Mouse (Mus musculus): ENCODE results near the gene Ripply3. TPM values are rescaled to one million over a fixed set of nuclear protein-coding genes. Genes with fewer than 3 reads are reported as not detected.

Ripply3 gene
- polyA plus RNA-seq, 1 experiment from 2014 or later: 5.5 TPM

DNA sequence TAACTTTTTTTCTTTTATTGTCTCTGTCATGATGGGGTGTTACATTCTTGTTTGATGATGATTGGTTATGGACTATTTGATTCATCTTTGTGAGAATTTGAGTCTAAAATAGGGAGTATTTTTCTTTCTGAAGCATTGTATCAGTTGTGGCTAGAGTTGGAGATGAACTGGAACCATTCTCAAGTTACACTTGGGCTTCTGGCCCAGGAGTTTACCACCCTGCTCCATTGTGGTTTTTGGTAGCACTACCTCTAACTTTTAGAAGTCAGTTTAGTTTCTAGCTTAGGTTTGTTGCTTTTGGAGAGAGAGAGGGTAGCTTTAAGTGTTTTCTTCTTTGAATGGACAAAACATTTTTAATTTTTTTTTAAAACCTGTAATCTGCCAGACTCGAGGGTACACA, 51.2 kb downstream of the Ripply3 start:
- WGBS: 45% methylated on average over 1 of the region's 1 CpGs
- Histone ChIP-seq H3K9me3 (ENCODE audit: control insufficient read depth, low read length) (no peaks in the 10 kb centered on the region), H3K4me1 (ENCODE audit: control insufficient read depth in 2 of 2, insufficient read depth in 2 of 2, low read length in 2 of 2) (peaks cover 4 to 27% of the 10 kb centered on the region in 2 experiments; a peak in 3 of 4 replicates), H3K9ac (ENCODE audit: low read length) (no peak overlapping the region), H3K27me3 (ENCODE audit: control insufficient read depth, insufficient read depth, low read length) (no peaks in the 10 kb centered on the region), H3K36me3 (ENCODE audit: control insufficient read depth, insufficient read depth, low read length) (no peaks in the 10 kb centered on the region), H3K27ac (replicated peaks in 1 of 2; ENCODE audit: control insufficient read depth in 1 of 2, insufficient read depth in 1 of 2, low read depth in 2 of 2, low read length in 2 of 2) (no peak overlapping the region), H3K4me3 (ENCODE audit: control insufficient read depth in 1 of 2, insufficient read depth in 1 of 2, low read depth in 1 of 2, low read length in 2 of 2) (no peak overlapping the region), H3K4me2 (ENCODE audit: low read length) (no peak overlapping the region)
- ATAC-seq (ENCODE audit: insufficient number of reproducible peaks, insufficient read depth, low FRiP score, low read depth): no peak

DNA sequence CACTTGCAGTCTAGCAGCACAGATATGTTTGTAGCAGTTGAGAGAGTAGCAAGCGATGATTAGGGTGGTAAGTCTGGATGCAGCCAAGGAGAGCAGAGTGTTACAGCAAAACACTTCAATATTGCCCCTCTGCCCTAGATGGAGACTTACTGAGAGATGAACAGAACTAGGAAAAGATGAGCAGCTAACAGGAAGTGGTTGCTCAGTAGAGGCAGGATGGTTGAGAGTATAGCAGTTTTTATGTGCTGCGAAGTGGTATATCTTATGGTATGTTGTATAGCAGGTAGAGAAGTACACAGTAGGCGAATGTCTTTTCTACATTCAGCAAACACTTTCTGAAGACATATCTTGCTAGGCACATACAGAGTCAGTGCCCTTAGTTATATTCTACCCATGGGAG, 55.1 kb downstream of the Ripply3 start:
- 92% methylated on average over 3 of the region's 3 CpGs for WGBS
- Histone ChIP-seq H3K36me3 (ENCODE audit: control insufficient read depth, insufficient read depth, low read length) (peaks cover 12% of the 10 kb centered on the region), H3K27me3 (ENCODE audit: control insufficient read depth, insufficient read depth, low read length) (no peaks in the 10 kb centered on the region), H3K4me3 (ENCODE audit: control insufficient read depth in 1 of 2, insufficient read depth in 1 of 2, low read depth in 1 of 2, low read length in 2 of 2) (no peak overlapping the region), H3K9me3 (ENCODE audit: control insufficient read depth, low read length) (no peaks in the 10 kb centered on the region), H3K4me1 (ENCODE audit: control insufficient read depth in 2 of 2, insufficient read depth in 2 of 2, low read length in 2 of 2) (peaks cover 4 to 22% of the 10 kb centered on the region in 2 experiments; a peak in 3 of 4 replicates), H3K27ac (replicated peaks in 1 of 2; ENCODE audit: control insufficient read depth in 1 of 2, insufficient read depth in 1 of 2, low read depth in 2 of 2, low read length in 2 of 2) (no peak overlapping the region), H3K4me2 (ENCODE audit: low read length) (no peak overlapping the region), H3K9ac (ENCODE audit: low read length) (no peak overlapping the region)
- no peak for ATAC-seq (ENCODE audit: insufficient number of reproducible peaks, insufficient read depth, low FRiP score, low read depth)

Other genes starting within 250 kb of the Ripply3 start
- 0.11 TPM in 1 of 2 replicates, not detected in the other for gene Sim2, start 243.5 kb upstream of the Ripply3 start, polyA plus RNA-seq (2014; fragmentation: Nextera tagmentation; extraction: Ambion mirVana)
- gene Hlcs, start 14.8 kb upstream of the Ripply3 start, polyA plus RNA-seq (2014; fragmentation: Nextera tagmentation; extraction: Ambion mirVana): 7.6 and 8.1 TPM in 2 replicates
- 186 and 200 TPM in 2 replicates for gene Ttc3, start 42.2 kb downstream of the Ripply3 start, polyA plus RNA-seq (2014; fragmentation: Nextera tagmentation; extraction: Ambion mirVana)
- gene Pigp, start 43.4 kb downstream of the Ripply3 start, polyA plus RNA-seq (2014; fragmentation: Nextera tagmentation; extraction: Ambion mirVana): 89.0 and 117 TPM in 2 replicates
- gene Vps26c, start 198.4 kb downstream of the Ripply3 start, polyA plus RNA-seq (2014; fragmentation: Nextera tagmentation; extraction: Ambion mirVana): 49.4 and 56.3 TPM in 2 replicates
- 12.2 and 12.3 TPM in 2 replicates for gene Dyrk1a, start 241.6 kb downstream of the Ripply3 start, polyA plus RNA-seq (2014; fragmentation: Nextera tagmentation; extraction: Ambion mirVana)